Mouse (Mus musculus): Measurements from ENCODE around the gene Arpp21.

The Arpp21 gene

DNA sequence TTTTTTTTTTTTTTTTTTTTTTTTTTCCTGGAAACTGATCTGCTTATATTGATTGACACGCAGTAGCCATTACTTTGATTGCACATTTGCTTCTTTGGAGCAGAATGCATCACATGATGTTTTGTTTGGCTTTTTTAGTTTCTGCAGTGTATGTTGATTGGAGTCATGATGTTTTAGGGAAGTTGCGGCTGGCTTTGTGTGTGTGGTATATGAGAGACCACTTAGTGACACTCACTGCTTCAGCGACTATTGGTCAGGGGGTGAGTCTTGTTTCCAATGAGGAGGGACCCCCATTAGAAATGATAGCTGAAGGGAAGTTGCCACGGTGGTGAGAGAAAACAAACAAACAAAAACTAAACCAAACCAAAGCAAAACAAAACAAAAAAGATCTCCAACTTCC lies 55.7 kb downstream of the Arpp21 start:
- DNase-seq (ENCODE audit: low spot score): no peak

DNA sequence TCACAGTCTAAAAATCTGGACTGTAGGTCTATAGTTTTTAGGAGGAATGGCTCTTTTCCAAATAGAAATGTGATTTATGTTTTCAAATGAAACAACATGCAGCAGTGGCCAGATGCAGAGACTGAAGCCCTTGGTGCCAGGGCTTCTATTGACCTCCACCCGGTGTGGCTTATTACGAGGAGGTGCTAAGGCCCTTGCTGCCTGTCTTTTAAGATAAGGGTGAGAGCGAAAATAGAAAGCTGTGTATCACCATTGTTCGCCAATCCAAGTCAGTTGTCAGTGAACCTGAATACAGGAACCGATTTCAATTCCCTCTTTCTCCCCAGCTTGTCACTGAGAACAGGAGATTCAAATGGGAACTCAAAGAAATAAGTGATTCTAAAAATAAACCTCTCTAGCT lies 57.3 kb downstream of the Arpp21 start:
- DNase-seq (ENCODE audit: low spot score): no peak

DNA sequence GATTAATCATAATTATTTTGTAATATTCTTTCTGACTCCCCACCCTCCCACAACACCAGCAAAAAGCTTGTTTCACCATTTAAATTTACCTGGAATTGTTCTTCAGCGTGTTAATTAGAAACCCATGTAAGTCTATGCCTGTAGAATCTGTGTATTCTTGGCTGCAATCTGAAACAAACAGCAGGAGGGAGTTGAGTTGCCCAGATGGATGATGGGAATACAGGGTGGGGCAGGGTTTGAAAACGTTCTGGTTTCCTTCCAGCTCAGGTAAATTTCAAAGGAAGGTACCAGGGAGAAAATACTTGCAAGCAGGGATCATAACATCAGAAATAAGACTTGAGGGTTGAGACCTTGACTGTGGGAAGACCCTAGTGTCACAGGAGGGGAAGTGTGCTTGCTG lies 58.2 kb downstream of the Arpp21 start:
- no peak for DNase-seq (ENCODE audit: low spot score)

DNA sequence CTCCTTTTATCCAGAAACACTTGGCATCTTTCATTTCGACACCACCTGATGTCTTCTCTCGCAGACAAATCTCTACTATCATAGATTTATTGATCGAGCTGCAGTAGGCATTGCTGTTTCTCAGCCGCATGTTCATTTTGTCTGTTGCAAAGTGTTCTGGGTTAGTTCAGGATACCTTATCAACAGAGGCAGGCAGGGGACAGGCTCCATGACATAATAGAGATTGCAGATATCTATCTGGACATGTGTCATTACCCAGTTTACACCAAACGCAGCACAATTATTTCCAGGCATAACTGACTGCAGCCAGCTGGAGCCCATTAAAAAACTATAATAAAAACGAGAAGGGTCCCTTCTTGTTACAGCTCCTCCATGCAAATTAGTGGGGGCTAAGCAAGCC lies 59.4 kb downstream of the Arpp21 start:
- no peak for DNase-seq (ENCODE audit: low spot score)

DNA sequence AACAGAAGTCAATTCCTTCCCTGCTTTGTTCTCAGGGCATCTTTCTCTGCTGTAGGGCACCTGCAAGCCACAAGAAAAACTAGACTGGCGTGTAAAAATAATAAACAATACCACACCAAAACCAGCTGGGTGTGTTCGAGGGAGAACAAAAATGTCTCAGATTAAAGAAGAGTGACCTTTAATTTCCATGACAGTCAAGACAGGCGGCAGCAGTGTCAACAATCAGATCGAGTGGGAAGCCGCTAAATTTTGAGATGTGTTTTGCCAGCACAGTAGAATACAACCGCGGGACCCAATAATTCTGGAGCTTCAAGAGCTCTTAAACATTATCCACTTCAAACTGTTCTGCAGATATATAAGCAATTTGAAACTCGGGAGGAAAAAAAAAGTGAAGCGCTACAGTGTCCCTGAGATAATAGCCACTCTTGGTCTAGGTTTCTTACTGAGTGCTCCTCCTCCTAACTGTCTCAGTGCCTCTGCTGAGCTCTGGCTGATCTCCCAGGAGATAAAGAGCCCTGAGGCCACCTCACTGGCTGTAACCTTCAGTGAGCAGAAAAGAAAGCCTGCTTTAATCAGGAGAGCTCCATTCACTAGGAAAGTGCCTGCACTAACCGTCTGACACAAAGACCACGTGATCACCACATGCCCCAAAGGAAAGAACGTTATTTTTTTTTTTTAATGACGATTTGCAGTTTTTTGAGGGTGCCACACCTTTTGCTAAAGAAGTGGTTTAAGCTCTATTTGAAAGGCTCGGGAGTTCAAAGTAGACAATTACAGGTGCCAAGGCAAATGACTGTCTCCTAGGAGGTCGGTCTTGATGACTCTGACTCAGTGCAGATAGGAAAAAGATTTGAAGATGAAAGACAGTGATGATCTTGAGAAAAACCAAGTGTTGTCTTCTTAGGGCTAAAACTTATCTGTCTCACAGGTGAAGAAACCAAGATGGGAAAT lies 61.1 kb downstream of the Arpp21 start:
- no peak for DNase-seq (ENCODE audit: low spot score)

DNA sequence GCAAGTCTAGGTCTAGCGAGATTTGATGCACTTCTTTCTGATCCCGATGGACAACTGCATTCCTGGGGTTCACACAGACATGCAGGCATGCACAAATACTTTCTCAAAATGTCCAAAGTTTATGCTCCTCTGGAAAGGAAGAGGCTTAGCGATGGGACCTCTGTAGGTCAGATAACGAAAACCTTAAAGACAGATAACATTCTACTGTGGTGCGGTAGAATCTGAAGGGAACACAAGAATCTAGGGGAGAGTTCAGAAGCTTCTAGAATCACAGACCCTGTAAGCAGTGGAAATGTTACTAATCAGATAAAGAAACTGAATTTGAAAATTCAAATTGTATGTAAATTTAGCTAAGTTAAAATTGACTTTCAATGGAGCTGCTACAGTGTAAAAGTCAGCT lies 62.0 kb downstream of the Arpp21 start:
- no peak for DNase-seq (ENCODE audit: low spot score)

DNA sequence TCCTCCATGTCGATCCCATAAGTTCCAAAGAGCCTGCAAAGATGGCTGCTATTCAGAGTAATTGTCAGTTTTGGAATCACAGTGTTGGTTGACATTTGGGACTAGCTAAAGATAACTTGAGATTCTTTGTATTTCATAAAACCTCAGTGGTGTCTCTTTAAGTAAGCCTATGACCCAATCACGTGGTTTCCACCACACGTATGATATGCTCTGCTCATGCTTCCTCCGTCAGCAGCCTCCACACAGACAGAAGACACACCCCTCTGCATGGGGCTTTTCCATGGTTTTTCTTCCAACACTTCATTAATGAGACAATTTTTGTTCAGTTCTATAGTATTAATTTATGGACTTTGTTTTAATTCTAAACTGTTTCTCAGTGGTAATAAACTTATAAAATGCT lies 71.1 kb downstream of the Arpp21 start:
- no peak for DNase-seq (ENCODE audit: low spot score)

DNA sequence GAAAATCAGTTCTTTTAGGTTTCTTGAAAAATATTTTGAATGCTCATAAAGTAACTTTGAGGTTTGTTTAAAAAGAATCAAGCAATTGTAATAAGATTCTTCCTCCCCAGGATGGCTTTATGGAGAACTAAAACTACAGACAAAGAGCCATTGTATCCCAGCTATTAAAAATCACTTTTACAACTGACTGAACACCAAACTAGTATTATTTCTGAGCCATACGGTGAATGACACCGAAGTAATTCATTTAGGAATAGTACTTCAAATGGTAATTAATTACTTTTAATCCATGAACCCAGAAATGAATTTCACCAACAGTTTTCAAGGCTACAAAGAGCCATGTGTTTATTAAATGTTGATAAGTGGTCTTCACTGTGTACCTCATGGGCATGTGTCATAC lies 74.8 kb downstream of the Arpp21 start:
- no peak for DNase-seq (ENCODE audit: low spot score)

DNA sequence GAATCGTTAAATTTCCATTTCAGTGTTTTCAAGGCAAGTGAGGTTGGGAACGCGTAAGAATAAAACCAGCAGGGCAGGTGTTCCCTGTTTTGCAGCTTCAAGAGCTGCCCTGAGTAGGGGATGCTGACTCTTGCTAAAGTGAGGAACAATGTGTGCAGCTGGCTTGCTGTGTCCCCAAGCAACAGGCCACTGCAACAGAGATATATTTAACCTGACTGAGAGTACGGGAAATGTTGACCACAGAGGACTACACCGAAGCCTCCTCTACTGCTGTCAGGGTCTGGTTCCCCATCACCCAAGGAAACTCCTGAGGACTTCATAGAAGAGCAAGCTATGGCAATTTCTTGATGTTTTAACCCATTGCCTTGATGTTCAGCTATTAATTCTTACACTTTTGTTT lies 81.8 kb downstream of the Arpp21 start:
- DNase-seq (ENCODE audit: low spot score): no peak

DNA sequence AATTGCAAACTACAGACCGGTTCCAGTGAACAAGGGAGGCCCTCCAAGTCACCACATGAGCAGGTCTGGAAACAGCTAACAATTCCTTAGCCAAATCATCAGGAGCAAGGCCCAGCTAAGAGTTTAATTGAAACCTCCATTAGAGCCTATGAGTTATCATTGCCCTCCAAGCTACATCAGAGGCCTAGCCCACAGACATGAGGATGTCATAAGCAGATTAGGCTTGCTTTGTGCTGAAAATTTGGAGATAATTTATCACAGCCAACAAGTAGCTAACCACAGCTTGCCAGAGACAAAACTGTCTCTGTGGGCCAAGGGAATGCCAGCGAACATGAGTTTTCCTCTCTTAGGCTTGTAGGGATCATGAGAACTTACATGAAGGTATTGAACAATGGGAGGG lies 83.0 kb downstream of the Arpp21 start:
- DNase-seq (ENCODE audit: low spot score): no peak

DNA sequence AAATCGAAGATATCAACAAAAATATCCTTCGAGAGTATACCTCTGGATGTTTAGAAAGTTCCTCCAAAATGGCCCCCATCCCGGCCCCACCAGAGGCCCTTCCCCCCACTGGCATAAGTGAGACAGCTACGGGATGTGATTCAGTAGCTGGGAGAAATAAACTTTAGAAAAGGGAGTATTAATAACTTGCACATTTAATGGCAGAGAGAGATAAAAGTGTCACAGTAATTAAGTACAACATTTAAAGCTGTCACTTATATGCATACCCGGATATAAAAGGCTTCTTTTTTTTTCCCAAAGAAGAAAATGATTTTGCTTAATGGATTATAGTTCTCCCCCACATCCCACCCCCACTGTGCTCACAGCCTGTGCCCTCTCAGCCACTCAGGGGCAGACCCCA lies 84.6 kb downstream of the Arpp21 start:
- DNase-seq (ENCODE audit: low spot score): no peak

DNA sequence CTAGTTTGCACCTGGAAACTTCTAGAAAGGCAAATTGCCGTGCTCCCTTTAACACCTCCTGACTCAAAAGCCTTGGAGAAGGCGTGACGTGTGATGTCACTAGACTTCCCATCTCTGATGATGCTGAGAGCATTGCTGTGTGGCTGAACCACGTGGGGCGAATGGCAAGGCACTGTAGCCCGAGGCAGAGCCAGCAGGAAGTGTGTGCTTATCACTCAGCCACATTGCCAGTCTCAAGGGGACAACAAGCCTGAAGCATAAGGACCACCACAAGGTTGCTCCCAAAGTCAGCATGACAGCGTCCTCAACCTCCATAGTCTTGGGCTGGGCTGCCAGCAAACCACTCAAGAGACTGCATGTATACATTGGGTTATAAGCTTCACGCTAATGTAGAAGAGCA lies 95.1 kb downstream of the Arpp21 start:
- DNase-seq (ENCODE audit: low spot score): no peak

DNA sequence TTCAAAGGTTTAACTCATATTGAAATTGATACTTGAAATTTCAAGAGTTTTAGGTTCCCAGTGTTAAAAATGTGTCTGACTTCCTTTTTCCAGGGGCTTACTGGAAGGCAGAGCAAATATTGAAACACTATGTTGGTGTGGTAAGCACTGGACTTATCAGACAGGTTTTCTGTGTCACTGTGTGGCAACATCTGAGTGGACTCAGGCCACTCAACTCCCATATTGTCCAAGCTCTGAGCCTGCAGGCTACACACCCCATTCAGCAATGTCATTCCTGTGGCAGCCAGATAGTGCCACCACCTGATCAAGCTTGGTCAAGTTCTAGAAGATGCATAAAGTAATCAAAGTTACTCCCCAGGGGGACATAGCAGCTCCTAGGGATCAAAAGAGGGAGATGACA lies 97.9 kb downstream of the Arpp21 start:
- no peak for DNase-seq (ENCODE audit: low spot score)

DNA sequence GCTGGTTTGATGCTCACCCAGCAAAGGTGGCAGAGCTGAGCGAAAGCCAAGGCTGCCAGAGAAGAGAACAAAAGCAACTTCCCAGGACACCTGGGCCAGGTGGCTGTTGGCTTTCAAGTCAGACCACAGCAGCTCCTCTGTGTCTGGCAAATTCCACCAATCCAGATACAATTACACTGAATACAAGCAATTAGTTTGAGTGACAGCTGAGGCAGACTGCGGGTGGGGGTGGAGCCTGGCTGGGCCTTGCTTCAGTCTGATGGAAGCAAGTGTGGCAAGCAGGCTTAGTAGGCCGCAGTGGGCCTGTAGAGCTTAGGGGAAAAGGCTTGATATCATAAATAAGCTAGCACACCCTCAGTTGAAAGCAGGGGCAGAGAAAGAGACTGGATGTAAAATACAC lies 104.9 kb downstream of the Arpp21 start:
- DNase-seq (ENCODE audit: low spot score): no peak

DNA sequence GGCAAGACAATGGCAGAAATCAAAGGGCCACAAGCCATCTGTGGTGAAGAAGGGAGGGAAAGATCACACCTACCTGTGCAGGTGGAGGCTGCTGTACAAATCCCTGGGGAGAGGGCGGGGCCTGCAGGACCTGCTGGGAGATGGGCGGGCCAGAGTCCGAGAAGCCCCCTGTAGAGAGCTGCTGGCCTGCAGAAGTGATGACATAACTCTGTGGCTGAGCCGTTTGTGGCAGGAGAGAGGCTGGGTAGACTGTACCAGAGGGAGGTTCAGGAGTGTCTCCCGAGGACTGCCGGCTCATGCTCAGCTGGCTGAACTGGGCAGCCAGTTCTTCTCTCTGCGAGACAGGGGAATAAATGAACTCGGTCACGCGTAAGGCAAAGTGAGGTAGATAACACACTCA lies 111.1 kb downstream of the Arpp21 start:
- no peak for DNase-seq (ENCODE audit: low spot score)

DNA sequence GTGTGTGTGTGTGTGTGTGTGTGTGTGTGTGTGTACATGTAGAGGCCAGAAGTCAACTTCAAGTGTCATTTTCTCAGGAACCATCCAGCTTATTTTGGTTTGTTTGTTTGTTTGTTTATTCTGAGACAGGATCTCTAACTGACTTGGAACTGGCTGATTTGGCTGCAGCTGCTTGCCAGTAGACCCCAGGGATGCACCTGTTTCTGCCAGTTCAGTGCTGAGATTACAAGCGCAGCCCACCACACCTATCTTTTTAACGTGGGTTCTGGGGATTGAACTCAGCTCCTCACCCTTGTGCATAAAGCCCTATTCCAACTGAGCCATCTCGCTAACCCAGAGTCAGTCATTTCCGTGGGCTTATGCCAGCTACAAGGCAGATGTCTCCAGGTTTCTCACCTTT lies 111.6 kb downstream of the Arpp21 start:
- no peak for DNase-seq (ENCODE audit: low spot score)

DNA sequence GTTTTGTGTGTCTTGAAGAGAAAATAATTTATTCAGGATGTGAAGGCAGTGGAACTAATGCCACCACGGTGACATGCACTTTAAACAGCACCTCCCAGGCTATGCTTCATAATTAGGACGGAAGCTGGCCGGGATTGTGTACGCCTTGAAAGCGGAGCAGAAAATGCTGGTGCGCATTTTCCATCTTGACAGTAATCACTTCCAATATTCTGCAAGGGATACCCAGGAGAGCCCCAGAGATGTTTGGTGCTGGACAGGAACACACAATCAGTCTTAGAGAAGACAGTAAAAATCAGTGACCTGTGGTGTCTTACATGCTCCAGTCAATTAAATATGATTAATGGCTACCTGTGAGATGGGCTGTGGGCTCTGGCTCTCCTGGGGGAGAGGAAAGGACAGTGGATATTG lies 112.3 kb downstream of the Arpp21 start:
- DNase-seq (ENCODE audit: low spot score): no peak

DNA sequence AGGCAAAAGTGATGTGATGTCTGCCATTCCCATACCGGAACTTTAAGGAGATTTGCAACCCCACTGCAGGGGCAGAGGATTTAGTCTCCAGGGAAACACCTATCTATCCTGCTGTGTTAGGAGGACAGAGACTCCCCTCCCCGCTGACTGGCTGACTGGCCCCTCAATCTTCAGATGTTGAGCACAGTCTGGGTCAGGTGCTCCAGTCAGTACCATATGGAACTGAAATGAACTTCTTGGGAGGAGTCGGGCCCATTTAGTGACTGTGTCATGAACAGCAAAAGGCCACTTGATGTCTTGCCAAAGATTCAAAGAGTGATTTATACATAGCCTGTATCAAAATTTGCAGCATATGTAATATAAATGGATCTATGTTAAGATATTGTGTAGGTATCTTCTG lies 116.2 kb downstream of the Arpp21 start:
- DNase-seq (ENCODE audit: low spot score): no peak

DNA sequence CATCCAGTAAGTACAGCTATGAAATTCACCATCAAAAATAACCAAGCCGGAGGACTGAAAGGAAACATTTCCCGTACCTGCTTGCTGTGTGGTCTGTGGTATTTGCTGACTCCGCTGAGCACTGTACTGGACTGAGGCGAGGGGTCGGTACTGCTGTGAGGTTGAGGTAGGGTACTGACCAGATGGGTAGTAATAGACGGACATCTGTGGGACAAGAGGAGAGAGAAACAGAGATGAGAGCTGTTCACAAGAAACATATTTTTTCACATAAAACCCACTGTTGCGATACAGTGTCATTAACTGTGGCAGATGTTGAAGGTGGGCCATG lies 116.7 kb downstream of the Arpp21 start:
- no peak for DNase-seq (ENCODE audit: low spot score)

DNA sequence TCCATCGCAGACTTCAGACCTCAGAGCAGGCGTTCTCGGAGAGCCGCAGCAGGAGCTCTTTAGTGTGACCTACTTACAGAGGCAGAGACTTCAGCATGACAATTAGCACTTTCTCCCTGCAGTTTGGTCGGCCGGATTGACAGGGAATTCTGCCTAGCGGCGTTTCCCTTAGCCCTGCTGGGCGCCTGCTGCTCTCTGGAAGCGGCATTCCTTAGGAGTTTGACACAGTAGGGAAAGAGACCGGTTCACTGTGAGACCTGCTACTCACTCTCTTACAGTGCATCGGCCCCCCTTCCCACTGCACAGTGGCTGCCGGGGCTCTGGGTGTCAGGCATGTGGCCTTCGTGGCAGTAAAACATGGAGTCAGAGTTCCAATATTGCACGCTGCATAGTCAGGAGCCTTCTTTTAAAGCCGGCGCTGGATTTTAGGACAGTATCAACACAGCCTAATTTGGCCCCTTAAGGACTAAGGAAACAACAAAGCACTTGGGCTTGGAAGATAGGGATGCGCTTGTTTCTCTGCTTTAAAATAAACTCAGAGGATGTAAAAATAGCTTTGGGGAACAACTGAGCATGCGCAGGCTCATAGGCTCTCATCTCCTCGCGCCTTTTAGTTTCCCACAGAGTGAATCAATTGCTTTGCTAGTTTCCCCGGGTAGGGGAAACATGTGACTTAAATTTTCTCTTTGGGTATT lies 117.2 kb downstream of the Arpp21 start:
- DNase-seq (ENCODE audit: low spot score): no peak

DNA sequence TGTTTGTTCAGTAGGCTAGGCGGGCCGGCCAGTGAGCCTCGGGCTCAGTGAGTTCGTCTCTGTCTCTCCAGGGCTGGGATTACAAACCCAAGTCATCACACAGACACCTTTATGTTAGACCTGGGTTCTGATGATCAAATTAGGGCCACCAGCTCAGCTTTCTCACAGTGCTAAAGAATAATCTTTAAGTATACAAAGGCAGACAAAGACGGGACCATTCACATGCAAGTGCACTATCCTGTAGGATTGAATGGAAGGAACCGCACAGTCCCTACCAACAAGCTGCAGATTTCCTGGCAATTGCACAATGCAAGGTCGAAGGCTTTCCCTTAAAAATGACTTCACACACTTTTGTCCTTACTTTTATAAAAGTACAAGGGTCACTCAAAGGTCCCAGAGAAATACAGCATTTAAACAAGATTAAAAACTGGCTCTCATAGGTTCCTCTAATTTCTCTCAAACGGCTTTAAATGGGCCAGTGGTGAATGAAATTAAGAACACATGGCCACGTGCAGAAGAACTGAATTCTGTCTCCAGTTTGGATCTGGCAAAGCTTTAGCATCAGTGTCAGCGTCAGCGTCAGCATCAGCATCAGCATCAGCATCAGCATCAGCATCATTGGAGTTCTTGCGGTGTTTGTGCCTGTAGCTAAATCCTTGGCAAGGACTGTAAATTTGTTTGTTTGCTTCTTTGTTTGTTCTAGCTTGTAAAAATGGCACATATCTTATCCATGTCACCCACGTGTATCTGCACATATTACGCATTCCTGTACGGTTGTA lies 117.9 kb downstream of the Arpp21 start:
- DNase-seq (ENCODE audit: low spot score): no peak

DNA sequence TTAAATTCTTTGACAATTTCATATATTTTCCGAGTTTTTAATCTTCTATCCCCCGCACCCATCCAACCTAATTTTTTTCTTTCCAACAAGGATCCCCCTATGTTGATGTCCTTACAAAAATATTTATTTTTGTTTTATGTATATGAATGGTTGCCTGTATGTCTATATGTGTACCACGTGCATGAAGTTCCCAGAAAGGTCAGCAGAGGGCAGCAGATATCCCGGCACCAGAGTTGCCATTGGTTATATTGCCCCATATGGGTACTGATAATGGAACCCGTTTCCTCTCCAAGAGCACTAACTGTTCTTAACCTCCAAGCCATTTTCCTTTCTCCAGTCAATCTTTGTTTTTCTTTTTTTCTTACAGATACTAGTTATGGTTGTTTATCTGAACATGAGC lies 124.1 kb downstream of the Arpp21 start:
- DNase-seq (ENCODE audit: low spot score): no peak

DNA sequence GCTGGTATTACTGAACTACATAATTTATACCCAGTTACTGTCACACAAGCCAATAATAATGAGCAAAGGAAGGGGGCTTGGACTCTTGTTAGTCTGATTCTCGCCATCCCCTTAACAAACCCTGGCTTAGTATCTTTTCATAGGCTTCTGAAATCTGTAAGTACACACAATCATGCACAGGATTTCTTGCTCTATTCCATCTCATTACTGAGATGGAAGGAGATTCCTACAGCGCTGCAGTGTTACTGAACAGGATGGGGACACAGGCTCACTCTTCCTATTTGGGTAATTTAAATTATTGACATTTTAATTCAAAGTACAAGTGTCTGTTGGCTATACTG lies 132.9 kb downstream of the Arpp21 start:
- no peak for DNase-seq (ENCODE audit: low spot score)

All from ovary, postnatal 10 days (tissue).